Mouse (Mus musculus) midbrain, embryonic 13.5 days (tissue): Measurements from ENCODE around the gene 5730522E02Rik. TPM values are rescaled to one million over a fixed set of nuclear protein-coding genes. Genes with fewer than 3 reads are reported as not detected.

ENCODE experiments used
- ATAC-seq: fragments of 200-750 bp; cut with Nextera tagmentation; 2 replicates; pipeline ENCODE4 v1.8.0; 2017; ENCODE audit warnings: mild to moderate bottlenecking, moderate TSS enrichment, moderate library complexity
- H3K27ac ChIP-seq: fragments of 300-500 bp; sonication (generic); 2 replicates; pipeline ENCODE4 v1.5.1; 2015; ENCODE audit warnings: inconsistent platforms, mild to moderate bottlenecking, moderate library complexity
- H3K27me3 ChIP-seq: fragments of 300-500 bp; sonication (generic); 2 replicates; pipeline ENCODE4 v1.6.1; 2015; ENCODE audit warnings: mild to moderate bottlenecking, inconsistent platforms
- H3K36me3 ChIP-seq: fragments of 300-500 bp; sonication (generic); 2 replicates; pipeline ENCODE4 v1.6.1; 2015; ENCODE audit warnings: mild to moderate bottlenecking, inconsistent platforms
- H3K4me1 ChIP-seq: fragments of 300-500 bp; sonication (generic); replicated peaks from 2 replicates; pipeline ENCODE4 v1.6.1; 2015; ENCODE audit warnings: inconsistent platforms
- H3K4me2 ChIP-seq: fragments of 300-500 bp; sonication (generic); replicated peaks from 2 replicates; pipeline ENCODE4 v1.6.1; 2015; ENCODE audit warnings: moderate library complexity, mild to moderate bottlenecking, inconsistent platforms
- H3K4me3 ChIP-seq: fragments of 300-500 bp; sonication (generic); replicated peaks from 2 replicates; pipeline ENCODE4 v1.5.1; 2015; ENCODE audit warnings: mild to moderate bottlenecking, inconsistent platforms
- H3K9ac ChIP-seq: fragments of 300-500 bp; sonication (generic); replicated peaks from 2 replicates; pipeline ENCODE4 v1.6.1; 2015; ENCODE audit warnings: mild to moderate bottlenecking, inconsistent platforms
- H3K9me3 ChIP-seq: fragments of 300-500 bp; sonication (generic); 2 replicates; pipeline ENCODE4 v1.6.1; 2016; ENCODE audit warnings: mild to moderate bottlenecking, inconsistent platforms
- WGBS: fragments of 180-500 bp; shearing (Covaris S2); methylation state at CpG from one replicate; pipeline ENCODE4 v1.1.7; 2015; 5-methylcytosine and 5-hydroxymethylcytosine counted together
- polyA plus RNA-seq: library from polyadenylated mRNA; unstranded; fragments of >200 nt; fragmentation: Nextera tagmentation; extraction: Ambion mirVana; gene quantifications from 2 replicates; pipeline ENCODE4 v1.2.1, GENCODE M21; 2015

5730522E02Rik gene
- polyA plus RNA-seq, 1 experiment from 2014 or later, result 16.8 TPM

DNA sequence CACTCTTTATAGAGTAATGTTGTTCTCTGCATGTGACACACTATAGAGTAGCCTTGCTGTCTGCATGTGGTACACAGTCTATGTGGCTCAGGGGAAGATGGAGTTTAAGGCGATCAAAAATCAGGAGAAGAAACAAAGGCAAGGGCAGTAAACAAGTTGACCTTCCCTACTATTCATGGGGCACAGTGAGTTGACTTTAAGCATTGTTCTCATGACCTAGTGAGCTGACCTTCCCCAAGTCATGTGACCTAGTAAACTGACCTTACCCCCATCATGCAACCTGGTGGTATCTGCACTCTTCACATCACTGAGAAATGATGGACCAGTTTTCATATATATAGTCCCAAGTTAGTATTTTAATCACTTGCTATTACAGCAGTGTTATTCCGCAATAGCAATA is 40.0 kb downstream of the 5730522E02Rik start:
- Histone ChIP-seq H3K4me2 (no peak overlapping the region), H3K27ac (no peak overlapping the region), H3K4me3 (no peak overlapping the region), H3K36me3 (no peaks in the 10 kb centered on the region), H3K9ac (no peak overlapping the region), H3K9me3 (no peaks in the 10 kb centered on the region), H3K4me1 (no peaks in the 10 kb centered on the region), H3K27me3 (no peaks in the 10 kb centered on the region)
- ATAC-seq, result no peak
- WGBS, result 93% methylated on average over 2 of the region's 2 CpGs

DNA sequence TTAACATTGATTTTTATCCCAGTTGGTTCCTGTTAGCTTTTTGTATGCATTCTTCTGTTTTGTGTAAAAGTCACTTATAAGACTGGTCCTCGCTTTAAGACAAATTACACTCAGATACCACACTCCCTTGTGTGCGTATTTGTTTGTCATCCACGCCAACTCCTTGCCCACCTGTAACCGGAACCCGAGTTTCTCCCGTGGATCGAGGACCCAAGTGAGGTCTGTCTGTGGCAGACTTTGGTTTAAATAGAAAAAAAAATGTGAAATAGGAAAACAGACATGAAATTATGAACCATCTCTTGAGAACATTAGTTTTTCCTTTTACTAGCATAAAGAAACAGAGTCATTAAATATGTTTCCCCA is 43.0 kb downstream of the 5730522E02Rik start:
- 94% methylated on average over 7 of the region's 7 CpGs for WGBS

DNA sequence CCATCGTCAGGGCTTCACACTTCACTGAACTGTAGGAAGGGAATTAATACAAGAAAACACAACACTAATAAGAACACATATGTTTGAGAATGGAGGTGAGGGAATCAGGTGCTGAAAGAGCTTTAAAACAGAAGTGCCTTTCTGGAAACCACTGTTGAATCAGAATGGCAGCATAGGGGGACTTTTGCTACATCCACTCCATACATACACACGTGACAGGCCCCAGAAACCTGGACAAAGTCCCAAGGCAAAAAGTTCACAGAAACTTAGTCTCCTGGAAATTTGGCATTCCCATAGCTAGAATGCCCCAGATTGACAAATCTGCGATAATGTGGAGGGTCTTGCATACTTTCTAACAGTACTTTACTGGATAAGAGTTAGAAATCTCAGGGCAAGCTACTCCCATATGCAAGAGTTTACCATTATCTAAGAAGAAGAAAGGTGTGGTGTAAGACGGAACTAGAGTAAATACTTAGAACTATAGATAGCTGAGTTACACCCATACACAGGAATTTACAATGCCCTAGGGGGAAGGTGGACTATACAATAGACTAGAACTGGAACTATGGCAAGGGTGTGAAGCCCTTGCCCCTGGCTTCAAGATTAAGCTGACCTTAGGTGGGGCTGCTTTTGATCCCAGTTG is 43.5 kb downstream of the 5730522E02Rik start:
- Histone ChIP-seq H3K27me3 (no peaks in the 10 kb centered on the region), H3K4me3 (no peak overlapping the region), H3K9ac (no peak overlapping the region), H3K27ac (no peak overlapping the region), H3K4me1 (no peaks in the 10 kb centered on the region), H3K9me3 (no peaks in the 10 kb centered on the region), H3K4me2 (no peak overlapping the region), H3K36me3 (no peaks in the 10 kb centered on the region)
- 86% methylated on average over 4 of the region's 4 CpGs for WGBS
- ATAC-seq, result no peak

More for the DNA sequence above, 43.0 kb downstream of the 5730522E02Rik start:
- no peak for ATAC-seq
- Histone ChIP-seq H3K9ac (no peak overlapping the region), H3K4me3 (no peak overlapping the region), H3K4me1 (no peaks in the 10 kb centered on the region), H3K36me3 (no peaks in the 10 kb centered on the region), H3K4me2 (no peak overlapping the region), H3K27ac (no peak overlapping the region), H3K27me3 (no peaks in the 10 kb centered on the region), H3K9me3 (no peaks in the 10 kb centered on the region)

DNA sequence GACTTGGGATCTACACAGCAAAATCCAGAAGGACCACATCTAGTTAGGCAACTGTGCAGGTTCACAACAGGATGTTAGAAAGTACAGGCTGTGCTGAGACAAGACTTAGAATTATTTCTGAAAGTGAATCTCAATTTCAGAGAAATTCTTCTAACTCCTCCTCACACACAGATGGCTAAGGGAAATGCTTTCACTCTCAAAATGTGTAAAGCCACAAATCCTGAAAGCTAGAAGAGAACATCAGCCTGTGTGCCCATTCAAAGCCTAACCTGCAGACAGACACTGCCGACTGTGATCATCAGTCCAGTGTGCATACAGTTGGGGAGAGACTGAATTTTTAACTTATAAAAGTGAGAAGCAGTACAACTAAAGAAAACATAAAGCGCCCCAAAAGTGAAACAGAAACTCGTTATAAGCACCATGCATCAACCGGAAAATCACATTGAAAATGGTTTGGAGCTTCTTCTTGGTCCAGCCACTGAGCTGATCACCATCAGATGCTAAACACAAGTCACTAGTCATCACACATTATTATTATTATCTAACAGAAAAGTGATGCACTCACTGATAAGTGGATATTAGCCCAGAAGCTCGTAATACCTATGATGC is 45.8 kb downstream of the 5730522E02Rik start:
- Histone ChIP-seq H3K36me3 (no peaks in the 10 kb centered on the region), H3K4me2 (no peak overlapping the region), H3K9me3 (no peaks in the 10 kb centered on the region), H3K27me3 (no peaks in the 10 kb centered on the region), H3K27ac (no peak overlapping the region), H3K4me3 (no peak overlapping the region), H3K9ac (no peak overlapping the region), H3K4me1 (no peaks in the 10 kb centered on the region)
- no peak for ATAC-seq
- 94% methylated on average over 5 of the region's 5 CpGs for WGBS

DNA sequence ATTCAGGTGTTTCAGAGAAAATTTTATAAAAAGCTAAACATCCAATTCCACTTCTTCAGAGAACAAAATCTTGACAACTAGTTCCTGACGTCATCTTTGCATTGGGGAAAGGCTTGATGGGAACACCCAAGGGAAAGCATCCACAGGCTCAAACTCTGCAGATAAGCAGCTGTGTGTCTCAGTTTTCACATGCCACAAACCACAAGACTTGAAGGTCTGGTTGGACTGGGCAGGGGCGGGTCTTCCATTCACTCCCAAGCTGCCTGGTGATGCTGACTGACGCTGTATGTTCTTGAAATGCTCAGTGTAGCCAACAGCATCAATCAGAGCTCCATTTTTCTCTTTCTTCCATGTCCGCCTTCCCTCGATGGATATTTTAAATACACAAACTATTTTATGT is 49.2 kb downstream of the 5730522E02Rik start:
- Histone ChIP-seq H3K4me1 (0 out of 2 replicates have a peak, but pooled peaks cover 3% of the 10 kb centered on the region), H3K9ac (no peak overlapping the region), H3K4me3 (no peak overlapping the region), H3K9me3 (no peaks in the 10 kb centered on the region; the same call in 1 of the 2 replicates), H3K27me3 (no peaks in the 10 kb centered on the region), H3K36me3 (no peaks in the 10 kb centered on the region), H3K4me2 (no peak overlapping the region), H3K27ac (no peak overlapping the region)
- ATAC-seq, result no peak
- WGBS, result 88% methylated on average over 5 of the region's 5 CpGs

DNA sequence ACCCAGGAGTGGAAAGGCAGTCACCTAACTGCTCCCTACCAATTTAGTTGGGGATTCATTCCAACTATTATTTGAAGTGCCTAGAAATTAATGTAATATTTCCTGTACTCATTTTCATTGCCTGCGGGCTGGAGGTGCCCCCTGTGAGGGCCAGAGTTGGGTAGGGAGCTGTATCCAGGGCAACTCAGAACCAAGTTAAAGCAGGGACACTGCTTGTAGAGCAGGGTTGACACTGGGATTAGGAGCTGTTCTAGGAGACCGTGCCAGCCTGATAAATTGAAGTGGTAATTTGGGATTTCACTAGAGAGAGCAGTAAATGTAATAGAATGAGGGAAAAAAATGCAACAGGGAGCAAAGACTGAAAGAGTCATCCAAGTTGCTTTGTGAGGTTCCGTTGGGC is 51.5 kb downstream of the 5730522E02Rik start:
- 51% methylated on average over 3 of the region's 3 CpGs for WGBS
- H3K36me3 ChIP-seq, result no peaks in the 10 kb centered on the region
- no peak overlapping the region for H3K27ac ChIP-seq
- no peak for ATAC-seq
- H3K9me3 ChIP-seq, result no peaks in the 10 kb centered on the region; the same call in 1 of the 2 replicates
- no peak overlapping the region for H3K9ac ChIP-seq
- H3K4me2 ChIP-seq, result no peak overlapping the region
- no peak overlapping the region for H3K4me3 ChIP-seq
- H3K4me1 ChIP-seq, result 0 out of 2 replicates have a peak, but pooled peaks cover 3% of the 10 kb centered on the region
- H3K27me3 ChIP-seq, result no peaks in the 10 kb centered on the region

DNA sequence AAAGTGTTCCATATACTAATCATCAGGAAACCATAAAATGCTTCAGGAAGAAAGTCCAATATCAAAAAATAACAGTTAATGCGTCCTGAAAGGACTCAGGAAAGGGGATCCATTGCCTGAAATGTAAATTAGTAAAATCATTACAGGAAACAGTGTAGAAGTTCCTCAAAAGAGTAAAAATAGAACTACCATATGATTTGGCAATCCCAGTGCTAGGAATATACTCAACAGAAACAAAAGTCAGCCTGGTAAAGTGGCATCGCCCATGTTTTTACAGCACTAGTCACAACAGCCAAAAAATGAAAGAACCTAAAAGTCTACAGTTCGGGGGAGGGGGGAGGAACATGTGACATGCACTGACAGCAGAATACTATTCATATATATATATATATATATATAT is 70.5 kb downstream of the 5730522E02Rik start:
- H3K9me3 ChIP-seq, result no peaks in the 10 kb centered on the region
- no peak for ATAC-seq
- H3K36me3 ChIP-seq, result no peaks in the 10 kb centered on the region
- no peaks in the 10 kb centered on the region for H3K4me1 ChIP-seq
- no peak overlapping the region for H3K4me2 ChIP-seq
- no peak overlapping the region for H3K27ac ChIP-seq
- no peak overlapping the region for H3K4me3 ChIP-seq
- H3K27me3 ChIP-seq, result no peaks in the 10 kb centered on the region
- WGBS, result 88% methylated on average over 3 of the region's 3 CpGs
- H3K9ac ChIP-seq, result no peak overlapping the region

DNA sequence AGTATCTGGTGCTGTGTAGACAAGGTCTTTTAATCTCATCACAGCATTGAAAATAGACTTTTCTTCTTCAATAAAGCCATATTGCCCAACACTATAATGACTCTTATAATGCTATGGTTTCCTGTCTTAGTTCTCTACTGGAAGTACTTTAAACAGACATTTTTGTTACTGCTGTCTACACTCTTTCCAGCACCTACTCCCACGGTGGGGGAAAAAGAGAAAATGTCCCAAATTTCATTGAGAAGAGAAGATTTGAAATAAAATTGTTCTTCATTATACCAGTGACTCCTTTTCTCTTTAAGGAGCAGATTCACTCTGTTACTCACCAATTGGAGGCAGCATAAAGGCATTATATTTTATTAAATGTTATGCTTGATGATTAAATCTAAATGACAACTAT is 72.5 kb downstream of the 5730522E02Rik start:
- no peak overlapping the region for H3K27ac ChIP-seq
- no peak overlapping the region for H3K4me3 ChIP-seq
- H3K9me3 ChIP-seq, result no peaks in the 10 kb centered on the region
- H3K4me1 ChIP-seq, result no peaks in the 10 kb centered on the region
- no peaks in the 10 kb centered on the region for H3K36me3 ChIP-seq
- WGBS, result 93% methylated on average over 1 of the region's 1 CpGs
- ATAC-seq, result no peak
- no peak overlapping the region for H3K4me2 ChIP-seq
- H3K9ac ChIP-seq, result no peak overlapping the region
- no peaks in the 10 kb centered on the region for H3K27me3 ChIP-seq

DNA sequence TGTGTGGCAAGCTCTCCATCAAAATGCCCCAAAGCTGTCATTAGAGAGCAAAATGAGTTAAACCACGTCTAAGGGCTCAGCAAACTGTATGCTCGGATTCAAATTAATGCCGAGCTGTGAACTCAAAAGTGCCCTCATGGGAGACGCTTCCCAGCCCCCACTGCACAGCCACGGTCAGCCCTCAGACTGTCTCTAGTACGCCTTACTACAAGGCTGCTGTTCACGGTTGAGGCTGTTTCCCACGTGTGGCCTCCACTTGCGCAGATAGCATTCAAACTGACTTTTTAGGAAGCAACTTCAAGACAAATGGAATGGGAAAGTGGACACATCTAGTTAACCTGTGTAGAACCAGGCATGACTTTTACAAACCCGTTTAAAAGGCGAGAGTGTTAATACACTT is 79.7 kb downstream of the 5730522E02Rik start:
- 41% methylated on average over 11 of the region's 11 CpGs for WGBS

DNA sequence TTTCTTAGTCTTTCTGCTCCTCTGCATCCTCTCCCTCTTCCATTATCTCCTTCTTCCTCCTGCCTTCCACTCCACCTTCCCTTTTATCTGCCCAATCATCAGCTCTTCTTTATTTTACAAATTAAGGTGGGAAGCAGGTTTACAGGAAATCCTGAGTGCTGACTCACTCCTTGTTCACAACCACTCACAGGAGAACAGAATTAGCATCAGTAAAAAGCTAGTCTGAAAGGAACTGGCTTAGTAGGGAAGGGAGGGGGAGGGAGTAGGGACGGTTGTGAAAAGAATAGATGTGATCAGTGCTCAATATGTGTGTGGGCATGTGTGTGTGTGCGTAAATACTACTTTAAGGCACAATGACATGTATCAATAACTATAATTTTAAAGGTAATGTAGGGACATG is 81.5 kb downstream of the 5730522E02Rik start:
- H3K9me3 ChIP-seq, result no peaks in the 10 kb centered on the region
- no peak overlapping the region for H3K9ac ChIP-seq
- H3K4me1 ChIP-seq, result peaks cover 9% of the 10 kb centered on the region; the same call in 1 of the 2 replicates
- H3K27ac ChIP-seq, result no peak overlapping the region
- no peaks in the 10 kb centered on the region for H3K36me3 ChIP-seq
- ATAC-seq, result no peak
- no peak overlapping the region for H3K4me2 ChIP-seq
- H3K27me3 ChIP-seq, result no peaks in the 10 kb centered on the region
- no peak overlapping the region for H3K4me3 ChIP-seq
- WGBS, result 45% methylated on average over 2 of the region's 2 CpGs

More for the DNA sequence above, 79.7 kb downstream of the 5730522E02Rik start:
- no peak overlapping the region for H3K4me2 ChIP-seq
- no peaks in the 10 kb centered on the region for H3K36me3 ChIP-seq
- no peak overlapping the region for H3K27ac ChIP-seq
- no peak for ATAC-seq
- no peaks in the 10 kb centered on the region for H3K9me3 ChIP-seq
- H3K27me3 ChIP-seq, result no peaks in the 10 kb centered on the region
- no peak overlapping the region for H3K4me3 ChIP-seq
- no peak overlapping the region for H3K9ac ChIP-seq
- peaks cover 9% of the 10 kb centered on the region; the same call in 1 of the 2 replicates for H3K4me1 ChIP-seq

DNA sequence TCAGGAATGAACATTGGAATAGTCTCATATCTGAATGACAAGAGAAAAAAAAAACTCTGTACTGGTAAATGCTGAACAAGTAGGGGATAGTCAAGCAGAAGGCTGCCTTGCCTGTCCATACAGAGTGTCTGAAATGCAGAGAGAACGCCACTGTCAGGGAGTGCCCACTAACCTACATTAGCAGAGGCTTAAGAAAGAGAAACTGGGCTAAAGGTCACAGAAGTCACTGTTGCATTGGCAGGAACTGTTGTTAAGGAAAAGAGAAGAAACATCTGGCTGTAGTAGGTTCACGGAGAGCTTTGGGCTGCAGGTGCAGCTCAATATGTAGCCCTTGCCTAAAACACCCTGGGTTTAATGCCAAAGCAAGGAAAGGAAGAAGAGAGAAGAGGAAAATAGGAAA is 82.2 kb downstream of the 5730522E02Rik start:
- Histone ChIP-seq H3K4me1 (peaks cover 9% of the 10 kb centered on the region; the same call in 1 of the 2 replicates), H3K27me3 (no peaks in the 10 kb centered on the region), H3K9me3 (no peaks in the 10 kb centered on the region), H3K9ac (no peak overlapping the region), H3K27ac (no peak overlapping the region), H3K4me3 (no peak overlapping the region), H3K36me3 (no peaks in the 10 kb centered on the region), H3K4me2 (no peak overlapping the region)
- no peak for ATAC-seq
- WGBS, result 64% methylated on average over 2 of the region's 2 CpGs

DNA sequence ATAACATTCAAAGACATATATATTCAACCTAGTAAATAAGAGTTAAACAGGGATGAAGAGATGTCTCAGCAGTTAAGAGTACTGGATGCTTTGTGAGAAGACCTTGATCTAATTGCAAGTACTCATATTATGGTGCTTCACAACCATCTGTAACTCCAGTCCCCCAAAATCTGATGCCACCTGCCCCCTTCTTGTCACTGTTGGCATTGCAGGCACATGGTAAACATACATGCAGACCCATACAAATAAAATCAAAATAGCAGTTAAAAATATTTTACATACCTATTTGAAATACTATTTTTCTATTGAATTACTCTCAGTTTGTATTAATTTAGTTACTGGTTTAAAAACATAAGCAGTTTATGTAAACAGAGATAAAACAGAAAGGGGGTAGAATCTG is 84.6 kb downstream of the 5730522E02Rik start:
- Histone ChIP-seq H3K27me3 (no peaks in the 10 kb centered on the region), H3K4me3 (no peak overlapping the region), H3K27ac (no peak overlapping the region), H3K36me3 (no peaks in the 10 kb centered on the region), H3K9ac (no peak overlapping the region), H3K4me1 (peaks cover 10% of the 10 kb centered on the region), H3K4me2 (no peak overlapping the region), H3K9me3 (no peaks in the 10 kb centered on the region)
- no peak for ATAC-seq
